ENCODE assay signal across 26 mouse cellular contexts in genomic region chr19:32189961-32190360, GRCm38 (mm10).
A peak's percentile ranks its signal among the peaks of the same experiment; 100 is the strongest.
DNase-seq lines count a peak whose midpoint lies in the region; ATAC-seq and TF ChIP-seq lines count a peak whose summit lies in the region.
"Had no signal": no experiment of that assay in that cellular context is flagged by ENCODE, and none has a peak within 500 bp of the region (broad histone marks: within the 10 kb centered on the region; RNA-seq: fewer than 3 reads in every experiment).

No protein-coding gene starts in this region.

- H3K9me3 ChIP-seq in liver, postnatal 0 days (ENCODE audit: low read length): no peaks in the 10 kb centered on the region
- no peaks in the 10 kb centered on the region for H3K9me3 ChIP-seq in lung, embryonic 16.5 days (ENCODE audit: control insufficient read depth, low read length)
- H3K9me3 ChIP-seq: embryonic facial prominence, embryonic 12.5 days; embryonic facial prominence, embryonic 15.5 days; heart, embryonic 12.5 days had no signal

- TF ChIP-seq CTCF in kidney, adult 2 months (conservative IDR thresholded peaks at IDR 0.05; ENCODE audit: insufficient read depth, insufficient read length, low read depth, low read length): no peak
- TF ChIP-seq CTCF in liver, adult 2 months (IDR thresholded peaks at IDR 0.05; ENCODE audit: low read depth, low read length): no peak
- no peak for TF ChIP-seq CTCF in liver, postnatal 0 days (IDR thresholded peaks at IDR 0.05; ENCODE audit: low read depth)

- H3K4me1 ChIP-seq in kidney, adult 2 months (ENCODE audit: control insufficient read depth, insufficient read depth, low read length): peaks cover 38% of the 10 kb centered on the region
- H3K4me1 ChIP-seq in liver, adult 2 months (ENCODE audit: control insufficient read depth, insufficient read depth, low read length): peaks cover 23% of the 10 kb centered on the region
- peaks cover 38% of the 10 kb centered on the region for H3K4me1 ChIP-seq in liver, postnatal 0 days (ENCODE audit: insufficient read depth)
- H3K4me1 ChIP-seq in lung, embryonic 16.5 days (replicated peaks; ENCODE audit: control insufficient read depth, insufficient read depth, low read length): peaks cover 40% of the 10 kb centered on the region
- H3K4me1 ChIP-seq: embryonic facial prominence, embryonic 12.5 days had no signal

- H3K27me3 ChIP-seq in kidney, adult 2 months (replicated peaks; ENCODE audit: control insufficient read depth, insufficient read depth, low read length): no peaks in the 10 kb centered on the region
- H3K27me3 ChIP-seq in liver, adult 2 months (ENCODE audit: control insufficient read depth, insufficient read depth, low read length): no peaks in the 10 kb centered on the region
- no peaks in the 10 kb centered on the region for H3K27me3 ChIP-seq in liver, postnatal 0 days (ENCODE audit: insufficient read depth, low read length)
- H3K27me3 ChIP-seq in lung, embryonic 16.5 days (ENCODE audit: control insufficient read depth, insufficient read depth, low read depth, low read length): no peaks in the 10 kb centered on the region
- H3K27me3 ChIP-seq: embryonic facial prominence, embryonic 12.5 days; embryonic facial prominence, embryonic 15.5 days; heart, embryonic 12.5 days had no signal

- peaks cover 3% of the 10 kb centered on the region; the same call in 1 of the 2 replicates for H3K79me2 ChIP-seq in liver, adult 2 months (ENCODE audit: control insufficient read depth, insufficient read depth, low read length)

- TF ChIP-seq EP300 in liver, postnatal 0 days (IDR thresholded peaks at IDR 0.05; ENCODE audit: low read depth): no peak

- H3K36me3 ChIP-seq in kidney, adult 2 months (ENCODE audit: control insufficient read depth, insufficient read depth, low read length): no peaks in the 10 kb centered on the region
- H3K36me3 ChIP-seq in liver, adult 2 months (ENCODE audit: control insufficient read depth, insufficient read depth, low read length): no peaks in the 10 kb centered on the region
- H3K36me3 ChIP-seq in liver, postnatal 0 days (replicated peaks; ENCODE audit: insufficient read depth, low read length): no peaks in the 10 kb centered on the region; the same call in none of the 2 replicates
- no peaks in the 10 kb centered on the region for H3K36me3 ChIP-seq in lung, embryonic 16.5 days (ENCODE audit: control insufficient read depth, insufficient read depth, low read length)
- H3K36me3 ChIP-seq: embryonic facial prominence, embryonic 12.5 days; embryonic facial prominence, embryonic 15.5 days had no signal

- TF ChIP-seq POLR2A in kidney, adult 2 months (IDR thresholded peaks at IDR 0.05; ENCODE audit: low read depth, low read length): no peak
- no peak for TF ChIP-seq POLR2A in liver, adult 2 months (IDR thresholded peaks at IDR 0.05; ENCODE audit: extremely low read depth, insufficient read depth, low read length)

- ATAC-seq in liver, postnatal 0 days: no peak
- ATAC-seq in lung, embryonic 16.5 days (ENCODE audit: low read depth): no peak
- ATAC-seq in megakaryocyte, adult 5-6 weeks (ENCODE audit: poor library complexity, severe bottlenecking): no peak
- ATAC-seq: CD4-positive, CD25-positive, alpha-beta regulatory T cell, adult 4 months; forebrain, embryonic 14.5 days; forebrain, postnatal 0 days had no signal

- H3K27ac ChIP-seq in kidney, adult 2 months (ENCODE audit: insufficient read depth, low read depth, low read length): 0 out of 2 replicates have a peak overlapping the region, but pooled peaks have one; percentile 98
- H3K27ac ChIP-seq in liver, adult 2 months (replicated peaks; ENCODE audit: insufficient read depth, low read depth, low read length): no peak overlapping the region
- H3K27ac ChIP-seq in liver, postnatal 0 days (ENCODE audit: low read depth): no peak overlapping the region
- H3K27ac ChIP-seq in lung, embryonic 16.5 days (ENCODE audit: low read length): peak overlapping the region; percentile 51
- H3K27ac ChIP-seq: embryonic facial prominence, embryonic 12.5 days; heart, adult 2 months; hindbrain, embryonic 14.5 days had no signal

- 70% methylated on average over 6 of the region's 6 CpGs for WGBS in kidney, adult 2 months
- 28% methylated on average over 6 of the region's 6 CpGs for WGBS in liver, adult 2 months
- 77% methylated on average over 6 of the region's 6 CpGs for WGBS in liver, postnatal 0 days (ENCODE audit: insufficient replicate concordance)
- WGBS in lung, embryonic 16.5 days: 58% methylated on average over 6 of the region's 6 CpGs

- no peak for DNase-seq in kidney, adult 2 months
- DNase-seq in kidney, adult 9 months: no peak
- DNase-seq in liver, adult 2 months (ENCODE audit: extremely low read depth, low read depth, low spot score): peak; percentile 74
- DNase-seq in liver, postnatal 0 days: no peak
- no peak for DNase-seq in lung, postnatal 14 days
- DNase-seq in gonadal fat pad, adult 2 months (ENCODE audit: low read depth): peak; percentile 85
- DNase-seq: adrenal gland, adult 2 months; adrenal gland, postnatal 14 days; cerebellum, adult 11 months; cerebellum, adult 2 months; cerebellum, adult 9-11 months; cerebellum, postnatal 25 days; forebrain, postnatal 0 days; gastrocnemius, adult 2 months; gastrocnemius, postnatal 14 days; heart, adult 2 months; heart, postnatal 14 days; heart, postnatal 4 days had no signal

- H3K9ac ChIP-seq in liver, adult 2 months (ENCODE audit: low read depth, low read length): no peak overlapping the region
- no peak overlapping the region for H3K9ac ChIP-seq in liver, postnatal 0 days (replicated peaks)
- H3K9ac ChIP-seq in lung, embryonic 16.5 days (ENCODE audit: low read length): no peak overlapping the region
- H3K9ac ChIP-seq: embryonic facial prominence, embryonic 12.5 days; embryonic facial prominence, embryonic 15.5 days; forebrain, postnatal 0 days; heart, embryonic 12.5 days; hindbrain, embryonic 14.5 days had no signal

- H3K4me3 ChIP-seq in kidney, adult 2 months (ENCODE audit: insufficient read depth, low read depth, low read length): no peak overlapping the region
- no peak overlapping the region for H3K4me3 ChIP-seq in liver, adult 2 months (ENCODE audit: insufficient read depth, low read depth, low read length)
- H3K4me3 ChIP-seq in liver, postnatal 0 days (ENCODE audit: low read depth, low read length): no peak overlapping the region
- no peak overlapping the region for H3K4me3 ChIP-seq in lung, embryonic 16.5 days (ENCODE audit: low read length)
- H3K4me3 ChIP-seq: embryonic facial prominence, embryonic 12.5 days; embryonic facial prominence, embryonic 15.5 days; gastrocnemius, adult 2 months; heart, adult 2 months; heart, embryonic 12.5 days had no signal

- no peak overlapping the region for H3K4me2 ChIP-seq in liver, postnatal 0 days (ENCODE audit: low read depth, low read length)
- H3K4me2 ChIP-seq in lung, embryonic 16.5 days (ENCODE audit: low read depth, low read length): no peak overlapping the region
- H3K4me2 ChIP-seq: embryonic facial prominence, embryonic 12.5 days; embryonic facial prominence, embryonic 15.5 days; heart, embryonic 12.5 days; hindbrain, embryonic 14.5 days had no signal

Comparison
In these comparisons a context has a peak if more than half of its experiments do, and no peak if none do; other contexts are left out.
1. DNase-seq: peak in liver, adult 2 months (single experiment) and gonadal fat pad, adult 2 months (single experiment); none in kidney, adult 2 months (single experiment), kidney, adult 9 months (single experiment), liver, postnatal 0 days (single experiment) and lung, postnatal 14 days (single experiment).
2. H3K27ac ChIP-seq: peak in kidney, adult 2 months (single experiment) and lung, embryonic 16.5 days (single experiment); none in liver, adult 2 months (single experiment) and liver, postnatal 0 days (single experiment).